Mouse (Mus musculus) cerebellum, adult 9-11 months (tissue): ENCODE measurements at regions not wholly inside any gene's neighbourhood (a gene's known extent, or its start where the extent isn't known, plus 50 kb on each side); places are given as distances from the start of the nearest gene placed in this dataset.

Source experiments
- DNase-seq: peaks from one replicate; pipeline ENCODE4 v3.0.0; 2022

DNA sequence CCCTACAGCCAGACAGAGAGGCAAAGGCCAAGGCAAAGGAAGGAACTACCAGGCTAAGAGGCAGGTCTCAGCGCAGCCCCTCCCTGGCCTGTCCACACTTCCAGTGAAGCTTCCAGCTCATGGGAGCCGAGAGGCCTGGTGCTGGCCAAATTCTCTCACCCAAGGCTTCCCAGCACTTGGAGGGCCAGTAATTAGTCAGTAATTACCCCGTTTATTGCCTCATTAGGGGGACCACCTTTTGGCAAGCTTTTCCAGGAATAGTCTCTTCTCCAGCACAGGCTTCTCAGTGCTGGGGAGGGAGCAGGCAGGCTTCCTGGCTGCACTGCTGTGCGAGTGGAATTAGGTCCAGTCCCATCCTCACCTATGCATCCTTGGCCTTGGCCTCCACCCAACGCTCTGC lies 252.8 kb upstream of the Nxpe4 start:
- DNase-seq, result no peak

DNA sequence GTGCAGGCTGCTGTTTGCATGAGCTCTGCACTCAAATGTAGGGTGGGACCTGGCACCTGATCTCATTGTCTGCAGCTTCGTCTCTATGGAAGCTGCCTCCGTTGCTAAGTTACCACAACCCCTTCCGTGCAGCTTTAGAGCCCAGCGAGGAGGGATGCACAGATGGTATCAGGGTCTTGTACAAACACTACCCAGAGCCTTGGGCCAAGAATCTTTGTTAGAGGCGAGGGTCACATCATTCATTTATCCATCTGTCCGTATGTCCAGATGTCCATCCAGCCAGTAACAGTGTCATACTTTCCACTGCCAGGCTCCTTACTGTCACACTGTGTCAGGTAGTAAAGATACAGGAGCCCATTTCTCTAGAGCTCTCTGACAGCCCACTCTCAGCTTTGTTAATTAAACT lies 251.3 kb upstream of the Nxpe4 start:
- DNase-seq, result no peak

DNA sequence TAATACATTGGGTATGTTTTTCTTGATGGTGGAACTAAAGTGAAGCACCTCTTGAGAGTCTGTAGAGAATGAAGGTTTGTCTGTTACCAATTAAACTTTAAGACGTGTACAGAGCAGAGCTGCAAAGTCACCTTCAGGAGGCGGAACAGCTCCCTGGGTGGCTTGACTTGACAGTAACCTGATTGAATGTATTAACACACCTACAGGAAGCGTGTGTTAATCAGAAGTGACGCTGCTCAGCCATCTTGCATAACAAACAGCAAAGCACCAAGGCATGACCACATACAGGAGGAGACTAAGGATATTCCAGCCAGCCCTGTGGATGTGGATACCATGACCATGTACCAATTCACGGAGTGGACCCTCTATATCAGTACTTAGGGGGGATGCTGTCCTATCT lies 249.0 kb upstream of the Nxpe4 start:
- DNase-seq, result no peak

DNA sequence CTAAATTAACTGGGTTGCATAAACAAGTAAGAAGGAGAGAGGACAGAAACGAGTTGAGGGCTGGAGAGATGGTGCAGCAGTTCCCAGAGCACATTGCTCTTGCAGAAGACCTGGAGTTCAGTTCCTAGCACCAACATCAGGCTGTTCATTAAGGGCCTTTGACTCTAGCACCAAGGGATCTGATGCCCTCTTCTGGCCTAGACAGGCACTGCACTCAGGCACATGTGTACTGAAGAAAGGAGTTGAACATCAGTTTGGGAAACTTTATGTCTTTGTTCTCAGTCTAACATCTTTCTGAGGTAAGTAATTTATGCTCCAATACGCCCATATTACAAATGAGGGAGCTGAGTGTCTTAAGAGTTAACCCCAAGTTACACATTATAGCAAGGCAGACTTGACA lies 226.5 kb upstream of the Nxpe4 start:
- DNase-seq, result no peak

DNA sequence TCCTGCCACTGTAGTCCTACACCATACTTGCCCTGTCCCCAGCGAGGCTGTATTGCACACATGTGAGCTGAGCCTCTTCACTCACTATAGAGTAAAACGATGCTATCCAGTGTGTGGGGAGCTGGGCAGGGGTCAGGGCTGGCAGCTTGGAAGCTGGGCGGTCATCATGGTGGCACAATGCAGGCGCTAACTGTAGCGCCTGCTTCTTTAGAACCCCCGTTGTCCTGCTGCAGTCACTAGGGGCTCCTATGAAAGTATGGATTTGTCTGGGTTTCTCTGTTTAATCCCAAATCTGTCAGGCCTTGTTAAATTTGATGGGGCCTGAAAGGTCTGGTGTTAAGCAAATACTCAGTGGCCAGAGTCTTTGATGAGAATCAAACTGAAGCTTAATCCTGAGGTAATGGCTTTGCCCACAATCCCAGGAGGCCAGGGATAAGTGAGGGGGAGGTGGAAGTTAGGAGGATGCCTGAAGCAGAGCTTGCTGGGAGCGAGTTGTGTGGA lies 225.8 kb upstream of the Nxpe4 start:
- no peak for DNase-seq

DNA sequence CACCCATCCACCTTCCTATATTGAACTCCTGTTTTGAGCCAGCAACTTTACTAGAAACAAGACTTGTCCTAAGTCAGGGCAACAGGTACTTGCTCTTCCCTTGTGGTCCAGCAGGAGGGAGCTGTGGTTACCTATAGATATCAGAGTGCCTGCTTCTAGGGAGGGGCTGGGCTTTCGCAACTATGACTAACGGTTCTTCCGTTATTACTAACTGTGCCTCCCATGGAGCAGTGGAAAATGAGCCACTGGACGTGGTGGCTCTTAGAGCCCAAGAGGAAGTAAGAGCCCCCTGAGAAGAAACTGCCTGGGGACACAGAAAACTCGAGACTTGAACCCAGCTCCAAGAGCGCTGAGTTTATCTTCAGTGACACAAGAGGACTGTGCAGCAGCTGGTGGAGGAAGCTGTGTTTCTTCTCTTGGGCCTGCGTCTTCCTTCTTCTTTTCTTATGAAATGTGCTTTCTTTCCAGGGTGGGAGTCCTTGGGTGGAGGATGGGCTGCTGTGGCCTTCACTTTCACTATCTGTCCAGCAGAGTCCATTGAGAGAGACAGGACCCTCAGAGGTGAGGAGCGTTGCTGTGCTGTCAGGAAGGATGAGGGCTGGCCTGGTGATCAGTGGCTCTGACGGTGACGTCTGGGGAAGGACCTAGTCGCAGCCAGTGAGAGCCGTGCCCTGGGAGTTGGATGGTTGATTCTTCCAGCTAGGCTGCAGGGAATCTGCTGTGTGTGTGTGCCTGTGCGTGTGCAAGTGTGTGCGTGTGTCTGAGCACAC lies 222.7 kb upstream of the Nxpe4 start:
- DNase-seq, result no peak

DNA sequence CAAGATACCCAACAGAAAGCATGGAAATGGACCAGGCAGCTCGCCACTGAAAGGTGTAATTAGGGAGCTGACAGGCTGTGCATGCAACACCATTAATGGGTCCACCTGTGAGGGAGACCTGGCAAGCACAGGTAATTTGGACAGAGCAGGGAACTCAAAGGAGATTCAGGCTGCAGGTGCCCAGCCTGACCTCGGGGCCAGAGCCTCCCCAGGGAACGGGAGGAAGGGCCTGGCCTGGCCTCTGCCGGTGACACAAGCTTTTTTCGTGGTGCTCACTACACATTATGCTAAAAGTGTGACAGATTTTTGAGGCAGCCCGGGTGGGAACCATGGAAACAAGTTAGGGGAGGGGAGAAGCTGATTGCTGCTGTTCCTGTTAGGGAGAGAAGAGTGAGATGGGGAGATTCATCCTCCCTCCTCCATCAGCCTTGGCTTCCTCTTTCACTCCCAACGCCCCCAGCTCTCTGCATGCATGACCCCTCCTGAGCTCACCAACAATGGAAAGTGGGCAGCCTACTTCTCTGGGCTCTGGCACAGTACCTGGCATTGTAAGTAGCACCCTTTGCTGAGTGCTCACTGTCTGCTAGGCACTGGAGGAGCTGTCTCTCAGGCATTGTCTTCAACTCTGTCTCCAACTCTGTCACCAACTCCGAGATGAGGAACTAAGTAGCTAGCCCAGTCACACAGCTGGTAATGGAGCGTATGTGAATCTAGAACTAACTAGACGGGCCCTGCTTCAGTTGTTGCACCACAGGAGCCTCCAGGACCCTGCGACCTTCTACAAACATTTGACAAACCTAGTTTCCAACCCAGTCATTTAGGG lies 218.9 kb upstream of the Nxpe4 start:
- DNase-seq, result no peak

DNA sequence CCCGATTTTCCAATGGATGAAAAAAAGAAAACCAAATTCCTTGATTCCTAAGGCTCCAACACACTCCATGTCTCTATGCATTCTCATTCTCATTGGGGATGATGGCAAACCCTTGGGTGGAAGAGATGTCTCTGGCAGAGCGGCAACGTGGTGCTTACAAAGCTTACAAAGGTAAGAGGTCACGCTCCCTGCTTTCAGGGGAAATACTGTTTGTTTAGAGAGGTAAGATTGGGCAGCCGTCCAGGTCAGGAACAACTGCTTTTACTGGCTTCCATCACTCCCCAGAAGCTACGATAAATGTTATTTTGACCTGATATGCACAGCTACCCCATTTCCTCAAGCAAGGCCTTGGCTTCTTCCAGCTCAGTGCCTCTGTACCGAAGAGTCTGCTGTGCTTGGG lies 215.6 kb upstream of the Nxpe4 start:
- DNase-seq, result no peak

DNA sequence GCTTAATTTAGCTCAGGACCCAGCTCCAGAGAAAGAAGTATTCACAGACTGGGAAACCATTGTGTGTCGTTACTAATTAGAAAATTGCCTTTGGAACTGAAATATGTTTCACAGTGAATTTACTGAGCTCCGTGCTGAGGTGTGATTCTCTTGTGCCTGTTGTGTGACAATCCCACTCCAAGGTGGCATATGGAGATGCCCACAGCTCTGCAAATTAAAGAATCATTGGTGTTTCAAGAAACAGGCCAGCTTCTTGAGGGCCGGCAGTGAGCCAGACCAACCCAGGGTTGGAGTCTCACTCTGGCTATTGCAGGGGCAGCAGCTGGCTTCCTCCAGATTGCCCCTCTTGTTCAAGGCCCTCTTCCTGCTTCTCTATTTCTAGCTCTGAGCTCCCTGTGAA lies 203.9 kb upstream of the Nxpe4 start:
- DNase-seq, result no peak

DNA sequence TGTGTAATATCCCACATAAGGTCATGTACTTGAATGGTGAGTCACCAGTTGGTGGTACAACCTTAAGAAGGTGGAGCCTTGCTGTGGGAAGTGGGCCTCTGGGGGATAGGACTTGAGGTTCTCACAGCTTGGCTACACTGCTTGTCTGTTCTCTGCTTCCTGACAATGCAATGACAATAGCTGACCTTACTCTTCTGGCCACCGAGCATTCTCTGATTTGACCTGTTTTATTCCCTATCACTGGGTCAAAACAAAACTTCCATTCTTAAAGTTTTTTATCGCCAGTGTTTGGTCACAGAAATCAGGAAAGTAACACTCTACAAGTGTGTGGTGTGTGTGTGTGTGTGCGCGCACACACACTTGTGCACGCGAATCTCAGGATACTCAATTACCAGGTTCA lies 203.0 kb upstream of the Nxpe4 start:
- no peak for DNase-seq

DNA sequence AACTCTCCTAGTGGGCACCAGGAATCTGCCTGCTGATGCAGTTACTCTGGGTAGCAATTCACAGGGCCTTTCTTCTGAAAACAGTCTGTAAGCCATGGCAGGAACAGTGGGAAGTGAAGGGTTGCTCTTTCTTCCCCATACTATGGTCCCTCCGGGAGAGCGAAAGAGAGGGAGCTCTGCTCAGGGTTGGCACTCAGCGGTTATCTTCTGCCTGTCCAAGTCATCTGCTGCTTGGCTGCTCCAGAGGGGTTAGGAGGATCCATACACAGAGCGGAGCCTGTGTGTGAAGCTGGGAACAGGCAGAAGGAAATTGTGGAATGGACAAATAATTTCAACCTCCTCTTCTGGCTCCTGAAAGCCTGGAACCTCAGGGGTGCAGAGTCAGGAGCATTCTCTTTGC lies 200.6 kb upstream of the Nxpe4 start:
- no peak for DNase-seq

DNA sequence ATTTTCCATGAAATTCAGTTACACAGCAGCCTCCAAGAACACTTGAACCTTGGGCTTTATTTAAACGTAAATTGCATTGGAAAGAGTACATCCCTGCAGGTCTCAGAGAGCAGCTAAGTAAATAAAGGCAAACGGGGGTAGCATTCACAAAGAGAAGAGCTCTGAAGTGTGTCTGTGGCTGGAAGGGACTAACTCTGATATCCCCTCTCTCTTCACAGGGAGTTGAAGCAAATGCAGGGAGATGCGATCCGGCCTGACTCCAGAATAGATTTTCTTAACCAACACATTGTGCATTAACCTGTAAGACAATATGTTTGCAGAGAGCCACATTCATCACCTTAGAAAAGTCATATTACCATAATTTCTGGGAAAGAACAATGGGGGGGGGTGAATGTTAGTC lies 199.7 kb upstream of the Nxpe4 start:
- DNase-seq, result no peak

DNA sequence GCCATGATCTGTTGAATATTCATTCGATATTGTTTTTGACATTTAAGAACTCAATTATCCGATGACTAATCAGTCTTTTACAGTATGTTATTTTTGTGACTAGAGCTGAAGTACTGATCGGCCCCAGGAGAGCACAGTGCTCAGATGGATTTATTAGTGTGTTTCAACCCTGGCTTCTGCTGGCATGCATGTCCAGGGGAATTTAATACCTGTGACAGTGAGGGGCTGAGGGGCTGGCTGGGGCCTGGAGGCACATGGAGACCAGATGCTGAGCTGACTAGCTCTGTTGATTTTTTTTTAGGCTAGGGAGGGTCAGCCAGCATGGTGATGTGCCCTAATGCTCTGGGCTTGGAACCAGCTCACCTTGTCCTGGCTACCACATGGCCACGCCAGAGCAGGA lies 199.2 kb upstream of the Nxpe4 start:
- DNase-seq, result no peak

DNA sequence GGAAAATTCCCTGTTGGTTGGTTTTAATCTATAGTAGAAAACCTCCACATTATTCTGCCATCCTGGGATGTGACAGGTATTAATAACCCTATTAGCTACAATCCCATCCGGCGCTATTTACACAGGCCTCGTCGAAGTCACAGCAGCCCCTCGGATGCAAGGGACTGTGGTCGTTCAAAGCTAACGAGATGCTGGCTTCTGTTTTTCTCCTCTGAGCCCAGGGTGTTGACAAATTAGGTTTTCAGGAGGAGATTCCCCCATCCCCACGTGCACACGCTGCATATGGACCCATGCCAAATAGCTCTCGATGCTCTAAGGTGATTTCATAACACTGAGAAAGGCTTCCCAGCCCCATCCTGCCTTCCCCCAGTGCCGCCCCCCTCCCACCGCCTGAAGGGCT lies 188.7 kb upstream of the Nxpe4 start:
- no peak for DNase-seq

DNA sequence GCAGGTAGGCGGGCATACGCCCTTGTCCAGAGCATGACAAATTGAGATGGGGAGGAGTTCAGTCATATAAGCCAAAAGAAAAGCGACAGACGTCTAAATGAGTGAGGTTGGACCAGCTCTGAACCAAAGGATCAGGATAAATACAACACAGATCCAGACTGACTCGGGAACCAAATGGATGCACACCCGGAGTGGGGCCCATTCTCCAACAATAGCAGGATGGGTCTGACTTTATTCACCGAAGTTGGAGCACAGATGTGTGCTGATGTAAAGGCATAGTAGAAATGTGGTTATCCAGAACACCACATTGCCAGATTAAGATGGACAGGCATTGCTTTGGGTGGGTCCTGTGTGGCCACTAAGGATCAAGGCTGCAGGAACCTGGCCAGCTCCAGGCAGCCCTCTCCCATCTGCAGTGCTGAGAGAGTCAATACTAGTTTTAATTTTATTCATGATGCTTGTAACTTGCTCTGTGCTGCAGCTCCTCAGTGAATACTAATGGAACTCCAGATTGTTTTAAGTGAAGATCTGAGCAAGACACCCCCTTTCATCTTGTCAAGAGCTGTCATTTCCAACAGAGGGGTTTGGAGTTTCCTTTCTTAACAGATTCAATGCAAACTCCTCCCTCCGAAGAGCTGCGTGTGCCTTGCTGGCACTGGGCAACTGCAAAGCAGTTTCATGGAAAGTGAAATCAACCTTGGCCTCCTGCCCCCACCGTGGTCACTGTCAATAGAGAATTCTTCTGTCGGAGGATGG lies 176.3 kb upstream of the Nxpe4 start:
- DNase-seq, result no peak

DNA sequence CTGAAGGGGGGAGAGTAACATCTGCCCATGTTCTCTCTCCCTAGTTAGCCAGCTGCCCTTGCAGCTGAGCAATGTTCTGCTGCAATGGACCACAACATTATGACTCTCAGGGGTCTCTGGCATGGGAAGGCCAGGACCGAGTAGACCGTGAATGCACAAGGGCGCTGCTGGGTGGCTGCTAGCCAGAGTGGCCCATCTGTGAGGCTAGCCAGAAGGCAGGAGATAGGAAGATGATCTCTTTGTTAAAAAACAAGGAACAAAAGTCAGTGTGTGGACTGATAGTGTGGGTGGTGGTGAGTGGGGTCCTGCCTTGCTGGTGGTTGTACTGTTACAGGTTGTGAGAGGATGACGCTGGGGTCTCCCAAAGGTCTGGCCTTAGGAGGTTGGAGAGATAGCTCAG lies 174.6 kb upstream of the Nxpe4 start:
- no peak for DNase-seq

DNA sequence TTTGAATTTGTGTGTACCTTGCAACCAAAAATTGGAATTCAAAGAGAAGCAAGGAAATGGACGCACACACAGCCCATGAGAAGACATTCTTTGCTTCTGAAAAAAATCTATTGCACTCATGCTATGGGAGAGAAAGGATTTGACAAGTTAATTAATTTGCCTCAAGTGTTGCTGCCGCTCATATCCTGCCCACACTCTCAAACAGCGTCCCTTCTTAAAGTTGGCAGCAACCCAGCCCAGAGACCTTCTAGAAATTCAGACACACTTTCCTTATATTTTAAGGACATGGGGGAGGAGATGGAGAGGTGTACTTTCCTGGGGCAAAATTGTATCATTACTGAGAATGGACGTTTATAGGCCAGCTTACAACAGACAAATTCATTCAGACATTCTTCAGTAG lies 167.2 kb upstream of the Nxpe4 start:
- DNase-seq, result no peak

DNA sequence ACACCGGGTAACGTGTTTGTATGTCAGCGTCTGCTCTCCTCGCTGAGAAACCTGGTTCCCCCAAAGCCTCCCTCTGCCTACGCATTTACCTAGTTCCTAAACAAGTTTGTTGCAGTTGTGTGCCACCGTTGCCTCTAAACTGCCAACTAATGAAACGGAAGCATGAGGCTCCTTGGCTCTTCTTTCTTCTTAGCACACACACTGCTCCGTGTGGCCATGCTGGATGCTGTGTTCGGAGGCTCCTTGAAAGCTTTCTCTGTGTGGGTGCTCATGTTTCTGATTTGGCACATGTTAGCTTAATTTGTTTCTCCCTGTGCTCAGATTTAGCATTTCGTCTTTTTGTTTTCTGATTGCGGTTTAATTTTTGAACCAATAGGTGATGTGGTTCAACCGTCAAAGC lies 162.2 kb upstream of the Nxpe4 start:
- DNase-seq, result no peak

DNA sequence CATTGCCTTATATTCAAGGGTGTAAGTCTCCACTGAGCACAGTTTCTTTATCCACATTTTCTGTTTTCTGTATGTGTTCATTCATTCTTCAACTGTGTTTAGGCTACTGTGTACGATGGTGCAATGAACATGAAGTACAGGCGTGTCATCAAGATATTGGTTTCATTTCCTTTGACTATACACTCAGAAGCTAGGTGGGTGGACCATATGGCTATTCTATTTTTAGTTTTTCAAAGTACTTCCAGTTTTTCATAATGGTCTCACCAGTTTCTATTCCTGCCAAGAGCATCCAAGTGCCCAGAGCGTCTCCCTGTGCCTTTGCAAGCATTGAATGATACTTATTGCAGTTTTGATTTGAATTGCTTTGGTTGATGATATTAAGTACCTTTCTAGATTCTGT lies 132.8 kb upstream of the Nxpe4 start:
- no peak for DNase-seq

DNA sequence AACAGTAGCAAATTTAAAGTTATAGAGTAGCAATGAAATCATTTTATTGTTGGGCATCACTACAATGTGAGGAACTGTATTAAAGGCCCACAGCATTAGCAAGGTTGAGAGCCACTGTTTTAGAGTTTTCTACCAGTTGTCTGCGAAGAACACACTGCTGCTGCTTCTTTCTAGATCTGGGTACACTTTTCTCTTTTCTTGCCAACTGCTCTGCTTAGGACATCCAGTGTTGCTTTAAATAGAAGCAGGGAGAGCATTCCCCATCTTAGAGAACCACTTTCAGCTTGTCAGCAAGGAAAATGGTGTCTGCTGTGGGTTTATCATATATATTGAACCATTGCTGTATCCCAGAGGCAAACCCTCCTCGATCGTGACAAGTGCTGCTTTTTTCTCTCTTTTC lies 131.0 kb upstream of the Nxpe4 start:
- DNase-seq, result no peak

DNA sequence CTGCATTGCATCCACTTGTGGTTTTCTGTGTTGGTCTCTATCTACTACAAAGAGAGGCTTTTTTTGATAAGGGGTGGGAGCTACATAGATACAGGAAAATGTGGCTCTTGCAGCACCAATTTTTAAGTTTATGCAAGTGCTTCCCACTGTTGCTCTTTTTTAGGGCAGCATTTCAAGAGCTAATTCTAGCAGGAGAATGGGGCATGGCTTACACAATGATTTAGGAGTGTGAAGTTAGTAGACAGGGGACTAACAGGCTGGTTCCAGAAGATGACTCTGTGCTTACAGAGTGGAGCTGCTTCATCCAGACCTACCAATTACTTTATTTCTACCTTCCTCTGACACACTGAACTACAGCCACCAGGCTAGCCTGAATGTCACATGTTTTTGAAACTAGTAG lies 125.9 kb upstream of the Nxpe4 start:
- no peak for DNase-seq

DNA sequence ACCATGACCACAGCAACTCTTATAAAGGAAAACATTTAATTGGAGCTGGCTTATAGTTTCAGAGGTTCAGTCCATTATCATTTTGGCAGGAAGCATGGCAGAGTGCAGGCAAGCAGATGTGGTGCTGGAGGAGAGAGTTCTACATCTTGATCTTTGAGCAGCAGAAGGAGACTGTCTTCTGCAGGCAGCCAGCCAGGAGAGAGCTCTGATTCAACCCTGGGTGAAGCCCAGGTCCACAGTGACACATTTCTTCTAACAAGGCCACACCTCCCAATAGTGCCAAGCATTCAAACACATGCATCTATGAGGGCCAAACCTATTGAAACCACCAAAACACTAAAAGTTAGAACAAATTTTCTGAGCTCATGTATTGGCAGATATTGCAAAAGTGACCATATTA lies 117.0 kb upstream of the Nxpe4 start:
- DNase-seq, result no peak

DNA sequence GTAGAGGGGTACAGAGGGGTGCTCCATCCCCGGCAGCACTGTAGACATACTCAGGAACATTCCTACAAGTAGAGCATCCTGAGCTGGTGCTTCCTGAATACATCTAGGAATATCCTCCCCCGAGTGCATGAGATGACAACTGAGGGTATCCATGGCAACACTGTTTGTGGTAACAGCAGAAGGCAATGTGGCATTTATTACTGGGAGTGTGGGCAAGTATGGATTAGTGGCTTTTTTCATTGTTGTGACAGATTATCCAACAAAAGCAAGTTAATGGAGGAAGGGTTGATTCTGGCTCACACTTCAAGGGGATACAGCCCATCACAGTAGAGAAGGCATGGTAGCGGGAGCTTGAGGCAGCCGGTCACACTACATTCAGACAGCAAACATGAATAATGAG lies 114.0 kb upstream of the Nxpe4 start:
- DNase-seq, result no peak

DNA sequence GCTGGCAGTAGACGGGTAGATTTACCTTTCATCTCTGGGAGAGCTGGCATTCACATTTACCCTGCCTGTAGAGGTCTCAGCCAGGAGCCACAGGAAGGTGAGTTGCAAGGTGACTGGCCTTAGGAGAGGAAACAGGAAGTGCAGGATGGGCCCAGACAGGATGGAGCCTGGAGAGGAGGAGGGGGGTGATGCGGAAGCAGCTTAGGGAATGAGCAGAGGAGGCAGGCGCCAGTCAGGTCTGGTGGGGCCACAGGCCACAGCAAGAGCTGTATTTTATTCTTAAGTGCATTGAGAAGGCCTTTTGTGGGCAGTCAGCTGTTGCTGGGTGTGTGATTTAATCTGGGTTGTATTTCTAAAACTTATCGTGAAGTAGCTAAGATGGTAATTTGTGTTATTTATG lies 108.2 kb upstream of the Nxpe4 start:
- no peak for DNase-seq
